Mouse (Mus musculus) left cerebral cortex, postnatal 4 days (tissue): ENCODE measurements around the gene Gcnt1. TPM values are rescaled to one million over a fixed set of nuclear protein-coding genes. Genes with fewer than 3 reads are reported as not detected.

Experiments
- total RNA-seq, 2 experiments: library from RNA; stranded (reverse); gene quantifications; 2 replicates each; pipeline ENCODE4 v1.2.3; 2021

Gcnt1 gene
- total RNA-seq, 2 experiments from 2014 or later, result 1.1 to 1.2 TPM

Other genes starting within 250 kb of the Gcnt1 start
- 10 to 100 TPM; 42.9 to 43.7 TPM for gene Rfk, start 21.2 kb upstream of the Gcnt1 start, total RNA-seq